Mouse (Mus musculus): ENCODE results near the gene Nin. TPM values are rescaled to one million over a fixed set of nuclear protein-coding genes. Genes with fewer than 3 reads are reported as not detected.

The Nin gene
- total and polyA plus RNA-seq, 3 experiments = 4.5 to 17.3 (median 13.7) TPM

GRCm38 (mm10) chr12:69985546-69985945 lies 128.0 kb downstream of the Nin start:
- Histone ChIP-seq H3K4me3 (peak overlapping the region; percentile 43), H3K79me2 (replicated peaks; ENCODE audit: control insufficient read depth, insufficient read depth, low read length) (peaks cover 5% of the 10 kb centered on the region; the same call in 1 of the 2 replicates), H3K9ac (ENCODE audit: low read depth, low read length) (peak overlapping the region; percentile 83; the same call in 1 of the 2 replicates), H3K36me3 (ENCODE audit: control insufficient read depth, insufficient read depth, low read length) (peaks cover 39% of the 10 kb centered on the region), H3K27ac (peak overlapping the region; percentile 55; the same call in 1 of the 2 replicates), H3K4me1 (ENCODE audit: control insufficient read depth, insufficient read depth, low read length) (peaks cover 3% of the 10 kb centered on the region), H3K27me3 (ENCODE audit: control insufficient read depth, insufficient read depth, low read length) (no peaks in the 10 kb centered on the region)
- no peak for DNase-seq
- intact Hi-C loops (cut with DNase I) = loop anchor here (5.0 kb wide), 2 partner anchors 77 to 162 kb away; no protein-coding TSS in a partner anchor
- 15% methylated on average over 4 of the region's 4 CpGs for WGBS
- TF ChIP-seq CTCF (IDR thresholded peaks at IDR 0.05) = no peak
- TF ChIP-seq EP300 (IDR thresholded peaks at IDR 0.05; ENCODE audit: insufficient read depth, low read depth, low read length) = no peak
- TF ChIP-seq POLR2A (IDR thresholded peaks at IDR 0.05; ENCODE audit: insufficient read depth, low read depth, low read length) = no peak

GRCm38 (mm10) chr12:69982874-69983273 lies 130.6 kb downstream of the Nin start:
- TF ChIP-seq CTCF (IDR thresholded peaks at IDR 0.05) = peak; percentile 42
- no peak for TF ChIP-seq EP300 (IDR thresholded peaks at IDR 0.05; ENCODE audit: insufficient read depth, low read depth, low read length)
- DNase-seq = no peak
- Histone ChIP-seq H3K9ac (ENCODE audit: low read depth, low read length) (no peak overlapping the region), H3K27ac (no peak overlapping the region), H3K36me3 (ENCODE audit: control insufficient read depth, insufficient read depth, low read length) (peaks cover 51% of the 10 kb centered on the region), H3K4me3 (no peak overlapping the region), H3K27me3 (ENCODE audit: control insufficient read depth, insufficient read depth, low read length) (no peaks in the 10 kb centered on the region), H3K4me1 (ENCODE audit: control insufficient read depth, insufficient read depth, low read length) (peaks cover 5% of the 10 kb centered on the region), H3K79me2 (replicated peaks; ENCODE audit: control insufficient read depth, insufficient read depth, low read length) (peaks cover 5% of the 10 kb centered on the region; the same call in 1 of the 2 replicates)
- 75% methylated on average over 5 of the region's 5 CpGs for WGBS
- intact Hi-C loops (cut with DNase I) = loop anchor here (2.0 kb wide), 1 partner anchor 16 kb away; no protein-coding TSS in a partner anchor

- Histone ChIP-seq H3K9ac (ENCODE audit: low read depth, low read length) (peak overlapping the region; percentile 48; the same call in 1 of the 2 replicates), H3K4me1 (ENCODE audit: control insufficient read depth, insufficient read depth, low read length) (peaks cover 10% of the 10 kb centered on the region), H3K27me3 (ENCODE audit: control insufficient read depth, insufficient read depth, low read length) (no peaks in the 10 kb centered on the region), H3K27ac (peak overlapping the region; percentile 36; the same call in 1 of the 2 replicates), H3K79me2 (replicated peaks; ENCODE audit: control insufficient read depth, insufficient read depth, low read length) (peaks cover 7% of the 10 kb centered on the region), H3K4me3 (no peak overlapping the region), H3K36me3 (ENCODE audit: control insufficient read depth, insufficient read depth, low read length) (peaks cover 46% of the 10 kb centered on the region)
- 19% methylated on average over 9 of the region's 9 CpGs for WGBS
- intact Hi-C loops (cut with DNase I) = no loop called here
- no peak for DNase-seq
- TF ChIP-seq POLR2A (IDR thresholded peaks at IDR 0.05; ENCODE audit: insufficient read depth, low read depth, low read length) (no peak), EP300 (IDR thresholded peaks at IDR 0.05; ENCODE audit: insufficient read depth, low read depth, low read length) (no peak), CTCF (IDR thresholded peaks at IDR 0.05) (no peak)
These were observed 136.0 kb downstream of the Nin start for GRCm38 (mm10) chr12:69977376-69977998.

DNA sequence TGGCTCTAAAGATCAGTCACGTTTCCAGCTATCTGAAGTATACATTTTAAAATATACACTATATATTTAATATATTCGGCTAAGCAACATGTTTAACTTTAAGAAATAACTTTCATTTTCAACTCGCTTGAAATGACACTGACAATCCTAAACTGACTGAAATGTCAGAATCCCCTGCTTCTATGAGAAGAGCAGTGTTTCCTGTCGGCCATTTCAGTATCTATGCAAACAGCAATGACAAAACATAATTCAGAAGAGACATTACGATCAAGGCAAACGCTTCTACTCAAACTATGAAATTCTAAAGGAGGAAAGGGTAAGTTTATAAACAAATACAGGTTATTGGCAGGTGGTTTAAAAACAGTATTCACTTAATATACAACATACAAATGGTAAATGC lies 136.8 kb downstream of the Nin start:
- intact Hi-C loops (cut with DNase I) = no loop called here
- no peak overlapping the region for H3K4me3 ChIP-seq
- TF ChIP-seq CTCF (IDR thresholded peaks at IDR 0.05) (no peak), EP300 (IDR thresholded peaks at IDR 0.05; ENCODE audit: insufficient read depth, low read depth, low read length) (no peak), POLR2A (IDR thresholded peaks at IDR 0.05; ENCODE audit: insufficient read depth, low read depth, low read length) (no peak)
- peaks cover 9% of the 10 kb centered on the region for H3K4me1 ChIP-seq (ENCODE audit: control insufficient read depth, insufficient read depth, low read length)
- H3K27me3 ChIP-seq (ENCODE audit: control insufficient read depth, insufficient read depth, low read length) = no peaks in the 10 kb centered on the region
- peaks cover 43% of the 10 kb centered on the region for H3K36me3 ChIP-seq (ENCODE audit: control insufficient read depth, insufficient read depth, low read length)
- no peak for DNase-seq
- H3K27ac ChIP-seq = peak overlapping the region; percentile 36; the same call in 1 of the 2 replicates
- no peak overlapping the region for H3K9ac ChIP-seq (ENCODE audit: low read depth, low read length)
- WGBS = 65% methylated on average over 6 of the region's 6 CpGs
- peaks cover 5% of the 10 kb centered on the region; the same call in 1 of the 2 replicates for H3K79me2 ChIP-seq (replicated peaks; ENCODE audit: control insufficient read depth, insufficient read depth, low read length)

DNA sequence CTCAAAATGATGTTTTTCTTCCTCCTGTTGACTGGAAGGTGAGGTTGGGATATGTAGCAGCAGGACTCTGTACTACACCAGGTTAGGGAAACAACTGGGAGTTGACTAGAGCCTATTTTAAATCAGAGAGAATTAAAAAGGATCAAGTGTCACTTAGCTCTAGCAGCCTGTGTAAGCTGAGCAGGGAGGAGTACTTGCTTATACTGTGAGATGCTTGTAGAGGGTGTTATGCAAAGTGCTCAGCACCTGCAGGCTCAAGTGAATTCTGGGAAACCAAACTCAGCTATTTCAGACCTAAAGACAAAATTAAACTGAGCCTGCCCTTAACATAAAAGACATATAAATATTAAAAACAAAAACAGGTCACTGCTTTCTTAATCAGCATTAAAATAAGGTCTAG lies 139.9 kb downstream of the Nin start:
- H3K27ac ChIP-seq = no peak overlapping the region
- no peak for DNase-seq
- TF ChIP-seq EP300 (IDR thresholded peaks at IDR 0.05; ENCODE audit: insufficient read depth, low read depth, low read length) (no peak), CTCF (IDR thresholded peaks at IDR 0.05) (no peak), POLR2A (IDR thresholded peaks at IDR 0.05; ENCODE audit: insufficient read depth, low read depth, low read length) (no peak)

DNA sequence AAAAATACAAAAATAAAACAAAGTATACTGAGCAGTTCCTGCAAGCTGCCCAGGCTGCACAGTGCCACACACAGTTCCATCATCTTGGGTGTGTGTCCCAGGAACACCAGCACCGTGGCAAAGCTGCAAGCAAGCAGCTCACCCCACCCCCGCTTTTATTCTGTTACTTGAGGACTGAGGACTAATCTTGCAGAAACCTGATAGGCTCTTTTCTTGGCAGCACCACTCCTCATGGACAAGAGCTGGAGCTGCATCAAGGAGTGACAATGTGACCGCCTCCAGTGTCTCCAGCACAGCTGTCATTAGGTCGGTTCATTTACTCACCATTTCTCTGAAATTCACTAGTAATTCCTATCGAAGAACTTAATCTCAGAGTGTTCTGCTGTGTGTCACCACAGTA lies 145.4 kb downstream of the Nin start:
- WGBS = 39% methylated on average over 5 of the region's 5 CpGs

More for the DNA sequence above, 139.9 kb downstream of the Nin start:
- H3K79me2 ChIP-seq (replicated peaks; ENCODE audit: control insufficient read depth, insufficient read depth, low read length) = peaks cover 5% of the 10 kb centered on the region; the same call in 1 of the 2 replicates
- intact Hi-C loops (cut with DNase I) = no loop called here
- no peaks in the 10 kb centered on the region for H3K27me3 ChIP-seq (ENCODE audit: control insufficient read depth, insufficient read depth, low read length)
- H3K4me1 ChIP-seq (ENCODE audit: control insufficient read depth, insufficient read depth, low read length) = peaks cover 9% of the 10 kb centered on the region
- H3K9ac ChIP-seq (ENCODE audit: low read depth, low read length) = no peak overlapping the region
- H3K36me3 ChIP-seq (ENCODE audit: control insufficient read depth, insufficient read depth, low read length) = peaks cover 36% of the 10 kb centered on the region
- no peak overlapping the region for H3K4me3 ChIP-seq

More for the DNA sequence above, 145.4 kb downstream of the Nin start:
- H3K27ac ChIP-seq = no peak overlapping the region
- peaks cover 27% of the 10 kb centered on the region for H3K36me3 ChIP-seq (ENCODE audit: control insufficient read depth, insufficient read depth, low read length)
- no peak overlapping the region for H3K4me3 ChIP-seq
- peaks cover 2% of the 10 kb centered on the region; the same call in 1 of the 2 replicates for H3K79me2 ChIP-seq (replicated peaks; ENCODE audit: control insufficient read depth, insufficient read depth, low read length)
- H3K27me3 ChIP-seq (ENCODE audit: control insufficient read depth, insufficient read depth, low read length) = no peaks in the 10 kb centered on the region
- no peak overlapping the region for H3K9ac ChIP-seq (ENCODE audit: low read depth, low read length)
- no peak for TF ChIP-seq EP300 (IDR thresholded peaks at IDR 0.05; ENCODE audit: insufficient read depth, low read depth, low read length)
- no peak for TF ChIP-seq CTCF (IDR thresholded peaks at IDR 0.05)
- TF ChIP-seq POLR2A (IDR thresholded peaks at IDR 0.05; ENCODE audit: insufficient read depth, low read depth, low read length) = no peak
- intact Hi-C loops (cut with DNase I) = no loop called here
- peak in 1 of 2 experiments; percentile 39 for DNase-seq
- H3K4me1 ChIP-seq (ENCODE audit: control insufficient read depth, insufficient read depth, low read length) = peaks cover 4% of the 10 kb centered on the region

Data from heart, adult 2 months (tissue).